Mouse (Mus musculus): ENCODE results near the gene Map1s. TPM values are rescaled to one million over a fixed set of nuclear protein-coding genes. Genes with fewer than 3 reads are reported as not detected.

Gene Map1s
- total and polyA plus RNA-seq, 3 experiments = 9.5 to 51.4 (median 30.9) TPM

DNA sequence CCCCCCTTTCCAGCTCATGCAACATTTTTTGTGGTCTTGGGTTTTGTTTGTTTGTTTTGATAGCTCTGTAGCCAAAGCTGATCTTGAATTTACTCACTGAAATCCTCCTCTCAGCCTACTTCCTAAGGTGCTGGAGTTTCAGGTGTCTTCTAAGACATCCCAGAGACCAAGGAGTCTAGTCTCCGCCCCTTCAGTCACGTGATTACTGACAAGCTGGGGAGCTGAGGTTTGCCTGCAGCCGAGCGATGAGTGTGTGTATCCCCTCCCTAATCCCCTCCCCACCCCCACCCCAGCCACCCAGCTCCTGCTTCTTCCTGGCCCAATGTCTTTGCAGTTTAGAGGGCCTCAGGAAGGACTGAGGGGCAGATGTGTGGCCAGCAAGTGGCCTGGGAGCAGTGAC, 48.2 kb upstream of the Map1s start:
- TF ChIP-seq ZC3H11A (IDR thresholded peaks at IDR 0.05; ENCODE audit: low read depth, low read length) (no peak), MXI1 (IDR thresholded peaks at IDR 0.05; ENCODE audit: low read depth, low read length) (no peak), HCFC1 (IDR thresholded peaks at IDR 0.05; ENCODE audit: low read depth, low read length) (no peak), USF2 (conservative IDR thresholded peaks at IDR 0.05; ENCODE audit: low read depth, low read length) (peak; percentile 56), POLR2AphosphoS2 (IDR thresholded peaks at IDR 0.05; ENCODE audit: low read depth, low read length) (no peak), USF1 (IDR thresholded peaks at IDR 0.05; ENCODE audit: low read depth, low read length) (peak; percentile 62)
- Histone ChIP-seq H3K79me2 (replicated peaks; ENCODE audit: control insufficient read depth, extremely low read depth, insufficient read depth, poor library complexity, severe bottlenecking) (no peaks in the 10 kb centered on the region), H3K27ac (ENCODE audit: insufficient read depth, low read depth) (no peak overlapping the region), H3K9ac (ENCODE audit: insufficient read depth, low read depth) (no peak overlapping the region), H3K36me3 (replicated peaks in 1 of 2; ENCODE audit: control insufficient read depth in 1 of 2, insufficient read depth in 1 of 2, low read length in 1 of 2) (no peaks in the 10 kb centered on the region), H3K4me2 (ENCODE audit: insufficient read depth, low read depth, poor library complexity, severe bottlenecking) (no peak overlapping the region), H3K9me3 (replicated peaks; ENCODE audit: low read length) (no peaks in the 10 kb centered on the region), H3K4me3 (replicated peaks in 1 of 3; ENCODE audit: low read depth in 2 of 3, low read length in 2 of 3, poor library complexity in 1 of 3) (no peak overlapping the region), H3K27me3 (replicated peaks) (peaks cover 56% of the 10 kb centered on the region), H3K4me1 (ENCODE audit: control insufficient read depth in 1 of 2, insufficient read depth in 2 of 2) (peaks cover 14 to 36% of the 10 kb centered on the region in 2 experiments)
- no peak for DNase-seq (ENCODE audit: extremely low read depth)
- in situ Hi-C loops (cut with MboI; ENCODE audit: low pct_ligation_motif_present, low pct_unique_long_range_greater_than_20kb, low sequenced_read_pairs) = no loop called here
- dilution Hi-C loops (cut with MboI; ENCODE audit: extremely low pct_ligation_motif_present, extremely low pct_unique_long_range_greater_than_20kb, low sequenced_read_pairs) = no loop called here

DNA sequence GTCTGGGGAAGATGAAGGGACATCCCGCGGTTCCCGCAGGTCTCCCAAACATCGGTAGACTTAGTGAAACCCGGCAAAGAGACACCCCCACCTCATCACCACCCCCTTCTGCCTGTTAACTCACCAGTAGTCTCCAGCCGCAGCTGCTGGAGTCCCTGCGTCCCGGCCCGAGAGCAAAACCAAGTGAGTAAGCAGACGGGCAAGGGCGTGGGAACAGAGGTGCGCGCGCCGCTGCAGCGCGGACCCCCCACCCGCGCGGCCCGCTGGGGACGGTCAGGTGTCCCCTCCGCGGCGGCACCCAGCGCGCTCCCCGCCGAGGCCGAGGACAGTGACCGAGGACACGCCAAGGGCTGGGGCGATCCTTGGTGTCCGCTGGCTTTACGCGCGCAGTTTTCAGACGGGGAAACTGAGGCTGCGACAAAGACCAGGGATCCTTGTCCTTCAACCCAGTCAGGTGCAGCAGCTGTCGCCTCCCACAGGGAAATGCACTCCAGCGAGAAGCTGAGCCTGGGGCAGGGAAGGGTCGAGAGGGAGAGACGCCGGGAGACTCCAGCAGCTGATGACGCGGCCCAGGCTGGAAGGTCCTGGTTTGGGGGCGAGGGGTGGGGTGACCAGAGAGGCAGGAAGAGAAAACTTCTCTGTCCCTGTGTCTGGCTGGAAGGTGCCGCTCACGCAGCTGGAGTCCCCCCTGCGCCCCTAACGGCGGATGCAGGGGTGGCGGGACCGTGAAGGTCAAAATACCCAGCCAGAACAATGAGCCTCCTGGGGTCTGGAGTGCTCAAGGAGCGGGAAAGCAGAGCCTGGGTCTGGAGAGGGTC, 42.7 kb upstream of the Map1s start, which contains the start of gene Kcnn1:
TSS of gene Kcnn1 (minus strand) at position 435 of the 818 bp plus-strand sequence.
- peaks cover 59% of the 10 kb centered on the region for H3K27me3 ChIP-seq (replicated peaks)
- no peaks in the 10 kb centered on the region for H3K79me2 ChIP-seq (replicated peaks; ENCODE audit: control insufficient read depth, extremely low read depth, insufficient read depth, poor library complexity, severe bottlenecking)
- H3K27ac ChIP-seq (ENCODE audit: insufficient read depth, low read depth) = no peak within 1 kb of the TSS
- no peaks in the 10 kb centered on the region for H3K9me3 ChIP-seq (replicated peaks; ENCODE audit: low read length)
- in situ Hi-C loops (cut with MboI; ENCODE audit: low pct_ligation_motif_present, low pct_unique_long_range_greater_than_20kb, low sequenced_read_pairs) (no loop called here), dilution Hi-C loops (cut with MboI; ENCODE audit: extremely low pct_ligation_motif_present, extremely low pct_unique_long_range_greater_than_20kb, low sequenced_read_pairs) (no loop called here)
- H3K4me2 ChIP-seq (ENCODE audit: insufficient read depth, low read depth, poor library complexity, severe bottlenecking) = peak within 1 kb of the TSS; percentile 86
- H3K9ac ChIP-seq (ENCODE audit: insufficient read depth, low read depth) = no peak within 1 kb of the TSS
- H3K36me3 ChIP-seq (replicated peaks in 1 of 2; ENCODE audit: control insufficient read depth in 1 of 2, insufficient read depth in 1 of 2, low read length in 1 of 2) = peaks cover 5 to 12% of the 10 kb centered on the region in 2 experiments
- no peak within 1 kb of the TSS for H3K4me3 ChIP-seq (replicated peaks in 1 of 3; ENCODE audit: low read depth in 2 of 3, low read length in 2 of 3, poor library complexity in 1 of 3)
- DNase-seq (ENCODE audit: extremely low read depth) = no peak
- H3K4me1 ChIP-seq (ENCODE audit: control insufficient read depth in 1 of 2, insufficient read depth in 2 of 2) = peaks cover 12 to 42% of the 10 kb centered on the region in 2 experiments
- TF ChIP-seq CTCF (conservative IDR thresholded peaks at IDR 0.05 in 1 of 2, IDR thresholded peaks at IDR 0.05 in 1 of 2; ENCODE audit: low read depth in 2 of 2, low read length in 2 of 2) (peak in 1 of 2 experiments; percentile 16; a peak in 1 of 4 replicates), ELF1 (IDR thresholded peaks at IDR 0.05; ENCODE audit: low read depth, low read length) (no peak), POLR2A (IDR thresholded peaks at IDR 0.05; ENCODE audit: low read depth, low read length) (no peak), MXI1 (IDR thresholded peaks at IDR 0.05; ENCODE audit: low read depth, low read length) (no peak)

DNA sequence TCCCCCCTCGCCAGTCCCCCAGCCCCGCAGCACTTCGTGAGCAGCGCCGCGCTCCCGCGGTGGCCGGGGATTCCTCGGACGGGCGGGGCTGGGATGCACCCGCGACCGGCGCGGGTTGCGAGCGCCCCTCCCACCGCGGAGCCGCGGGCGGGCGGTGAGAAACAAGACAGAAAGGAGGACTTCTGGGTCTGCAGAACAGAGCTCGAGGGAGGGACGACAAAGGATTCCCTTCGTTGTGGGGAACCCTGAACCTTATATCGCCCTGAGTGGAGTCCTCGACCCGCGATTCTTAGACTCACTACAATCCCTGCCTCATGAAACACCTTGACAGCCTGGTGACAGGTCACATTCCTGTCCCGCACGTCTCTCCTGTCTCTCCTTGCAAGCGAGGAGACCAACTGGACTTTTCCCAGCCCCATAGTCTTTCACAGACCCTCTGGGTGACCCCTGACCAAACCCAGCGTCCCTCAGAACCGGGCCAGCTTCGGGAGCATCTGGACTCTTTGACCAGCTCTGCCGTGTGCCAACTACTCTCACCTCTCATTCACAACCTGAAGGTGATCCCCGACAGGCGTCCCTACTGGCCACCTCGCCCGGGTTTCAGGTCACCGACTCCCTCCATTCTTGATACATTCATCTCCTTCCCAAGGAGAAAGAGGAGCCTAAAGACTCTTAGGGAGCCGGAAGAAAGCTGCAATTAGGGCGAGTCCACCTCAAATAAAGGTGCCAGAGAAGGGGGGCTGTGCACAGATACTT, 41.6 kb upstream of the Map1s start:
- H3K4me3 ChIP-seq (replicated peaks in 1 of 3; ENCODE audit: low read depth in 2 of 3, low read length in 2 of 3, poor library complexity in 1 of 3) = no peak overlapping the region
- no peaks in the 10 kb centered on the region for H3K79me2 ChIP-seq (replicated peaks; ENCODE audit: control insufficient read depth, extremely low read depth, insufficient read depth, poor library complexity, severe bottlenecking)
- peaks cover 14 to 23% of the 10 kb centered on the region in 2 experiments for H3K36me3 ChIP-seq (replicated peaks in 1 of 2; ENCODE audit: control insufficient read depth in 1 of 2, insufficient read depth in 1 of 2, low read length in 1 of 2)
- dilution Hi-C loops (cut with MboI; ENCODE audit: extremely low pct_ligation_motif_present, extremely low pct_unique_long_range_greater_than_20kb, low sequenced_read_pairs) (no loop called here), in situ Hi-C loops (cut with MboI; ENCODE audit: low pct_ligation_motif_present, low pct_unique_long_range_greater_than_20kb, low sequenced_read_pairs) (no loop called here)
- DNase-seq (ENCODE audit: extremely low read depth) = no peak
- no peaks in the 10 kb centered on the region for H3K9me3 ChIP-seq (replicated peaks; ENCODE audit: low read length)
- TF ChIP-seq NRF1 (IDR thresholded peaks at IDR 0.05; ENCODE audit: low read depth, low read length) = peak; percentile 35; the same call in 1 of the 2 replicates
- peak; percentile 39; the same call in 1 of the 2 replicates for TF ChIP-seq MEF2A (IDR thresholded peaks at IDR 0.05; ENCODE audit: borderline replicate concordance, low read depth, low read length)
- TF ChIP-seq USF1 (IDR thresholded peaks at IDR 0.05; ENCODE audit: low read depth, low read length) = no peak
- peaks cover 52% of the 10 kb centered on the region for H3K27me3 ChIP-seq (replicated peaks)
- H3K27ac ChIP-seq (ENCODE audit: insufficient read depth, low read depth) = no peak overlapping the region
- H3K9ac ChIP-seq (ENCODE audit: insufficient read depth, low read depth) = no peak overlapping the region
- peak overlapping the region; percentile 86 for H3K4me2 ChIP-seq (ENCODE audit: insufficient read depth, low read depth, poor library complexity, severe bottlenecking)
- H3K4me1 ChIP-seq (ENCODE audit: control insufficient read depth in 1 of 2, insufficient read depth in 2 of 2) = peaks cover 12 to 47% of the 10 kb centered on the region in 2 experiments
